Mouse (Mus musculus): ENCODE data around the gene Zfp804a.

DNA sequence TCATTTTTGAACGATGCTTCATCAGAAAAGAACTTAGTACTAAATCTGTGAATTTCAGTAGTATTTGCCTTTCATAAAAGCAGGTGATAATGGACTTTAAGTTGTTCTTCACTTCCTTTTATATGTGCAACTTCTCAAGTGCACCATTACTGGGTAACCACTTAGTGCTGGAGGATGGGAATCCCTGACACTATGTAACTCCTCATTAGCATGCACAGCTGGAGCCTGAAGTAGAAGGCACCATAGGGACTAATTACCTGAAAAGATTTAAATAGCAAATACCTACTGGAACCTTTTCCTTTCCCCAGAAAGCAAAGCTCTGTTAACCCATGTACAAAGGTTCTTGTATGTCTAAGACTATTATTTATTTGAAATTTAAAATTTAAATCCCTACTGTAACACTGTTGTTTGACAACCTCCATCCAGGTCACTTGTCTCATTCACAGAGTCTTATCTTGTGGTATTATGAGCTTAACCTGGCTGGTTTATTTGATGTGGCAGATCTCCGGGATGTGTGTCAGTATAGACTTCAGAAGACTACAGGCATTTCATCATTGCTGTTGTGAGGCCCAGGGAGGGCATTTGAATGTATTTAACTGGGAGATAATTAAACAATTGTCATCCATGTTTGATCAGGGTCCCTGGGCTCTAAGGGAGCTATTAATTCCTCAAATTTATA lies 229.7 kb downstream of the Zfp804a start:
- TF ChIP-seq CTCF (IDR thresholded peaks at IDR 0.05; ENCODE audit: low read depth, low read length) = no peak
- no peak for TF ChIP-seq POLR2A (IDR thresholded peaks at IDR 0.05; ENCODE audit: borderline replicate concordance, low read depth, low read length)
